Mouse (Mus musculus): ENCODE data around the gene Olfr330. TPM values are rescaled to one million over a fixed set of nuclear protein-coding genes. Genes with fewer than 3 reads are reported as not detected.
"Not testable (repeated sequence)": the region's sequence is repeated elsewhere in the genome, so short reads cannot be mapped to it uniquely, and the experiment has no call there.

Olfr330 gene
- polyA plus RNA-seq, 1 experiment from 2014 or later: 0.39 TPM

- H3K4me2 ChIP-seq (ENCODE audit: low read depth, low read length); H3K4me1 ChIP-seq (ENCODE audit: control insufficient read depth, insufficient read depth, low read length); H3K36me3 ChIP-seq (ENCODE audit: control insufficient read depth, insufficient read depth, low read length); H3K27ac ChIP-seq (ENCODE audit: low read depth, low read length); H3K4me3 ChIP-seq (ENCODE audit: low read depth, low read length); H3K9me3 ChIP-seq (ENCODE audit: control insufficient read depth, low read length); ATAC-seq (ENCODE audit: low read depth); H3K27me3 ChIP-seq (ENCODE audit: control insufficient read depth, insufficient read depth, low read length); H3K9ac ChIP-seq (replicated peaks; ENCODE audit: low read depth, low read length): not testable (repeated sequence)
Measured at GRCm38 (mm10) chr11:58502472-58502871, 32.2 kb downstream of the Olfr330 start, which contains the start of gene Olfr331. Gene Olfr331 (minus strand): TSS chr11:58502572.

GRCm38 (mm10) chr11:58499290-58499689 lies 35.3 kb downstream of the Olfr330 start:
- no peak for ATAC-seq (ENCODE audit: low read depth)
- Histone ChIP-seq H3K4me1 (ENCODE audit: control insufficient read depth, insufficient read depth, low read length) (no peaks in the 10 kb centered on the region), H3K4me3 (ENCODE audit: low read depth, low read length) (no peak overlapping the region), H3K27ac (ENCODE audit: low read depth, low read length) (no peak overlapping the region), H3K9ac (replicated peaks; ENCODE audit: low read depth, low read length) (no peak overlapping the region), H3K36me3 (ENCODE audit: control insufficient read depth, insufficient read depth, low read length) (no peaks in the 10 kb centered on the region), H3K9me3 (ENCODE audit: control insufficient read depth, low read length) (no peaks in the 10 kb centered on the region), H3K4me2 (ENCODE audit: low read depth, low read length) (no peak overlapping the region), H3K27me3 (ENCODE audit: control insufficient read depth, insufficient read depth, low read length) (no peaks in the 10 kb centered on the region)
- 47% methylated on average over 3 of the region's 3 CpGs for WGBS

GRCm38 (mm10) chr11:58498761-58499160 lies 35.9 kb downstream of the Olfr330 start:
- no peak overlapping the region for H3K9ac ChIP-seq (replicated peaks; ENCODE audit: low read depth, low read length)
- 93% methylated on average over 9 of the region's 9 CpGs for WGBS
- no peak overlapping the region for H3K27ac ChIP-seq (ENCODE audit: low read depth, low read length)
- no peaks in the 10 kb centered on the region for H3K9me3 ChIP-seq (ENCODE audit: control insufficient read depth, low read length)
- H3K27me3 ChIP-seq (ENCODE audit: control insufficient read depth, insufficient read depth, low read length): no peaks in the 10 kb centered on the region
- H3K4me2 ChIP-seq (ENCODE audit: low read depth, low read length): no peak overlapping the region
- no peaks in the 10 kb centered on the region for H3K4me1 ChIP-seq (ENCODE audit: control insufficient read depth, insufficient read depth, low read length)
- no peak for ATAC-seq (ENCODE audit: low read depth)
- H3K36me3 ChIP-seq (ENCODE audit: control insufficient read depth, insufficient read depth, low read length): no peaks in the 10 kb centered on the region
- H3K4me3 ChIP-seq (ENCODE audit: low read depth, low read length): no peak overlapping the region

GRCm38 (mm10) chr11:58492455-58492854 lies 42.2 kb downstream of the Olfr330 start, which contains the start of gene Olfr332:
Gene Olfr332 (minus strand): TSS chr11:58492555.
- no peaks in the 10 kb centered on the region for H3K9me3 ChIP-seq (ENCODE audit: control insufficient read depth, low read length)
- no peaks in the 10 kb centered on the region for H3K4me1 ChIP-seq (ENCODE audit: control insufficient read depth, insufficient read depth, low read length)
- H3K4me2 ChIP-seq (ENCODE audit: low read depth, low read length): no peak within 1 kb of the TSS
- H3K27me3 ChIP-seq (ENCODE audit: control insufficient read depth, insufficient read depth, low read length): no peaks in the 10 kb centered on the region
- H3K9ac ChIP-seq (replicated peaks; ENCODE audit: low read depth, low read length): no peak within 1 kb of the TSS
- no peak within 1 kb of the TSS for H3K27ac ChIP-seq (ENCODE audit: low read depth, low read length)
- H3K4me3 ChIP-seq (ENCODE audit: low read depth, low read length): no peak within 1 kb of the TSS
- no peak for ATAC-seq (ENCODE audit: low read depth)
- 78% methylated on average over 2 of the region's 2 CpGs for WGBS
- H3K36me3 ChIP-seq (ENCODE audit: control insufficient read depth, insufficient read depth, low read length): no peaks in the 10 kb centered on the region

Other genes with a start within 250 kb of the Olfr330 start
- gene Zfp692, start 227.8 kb downstream of the Olfr330 start, polyA plus RNA-seq (2014; fragmentation: Nextera tagmentation; extraction: Ambion mirVana): 18.9 and 22.0 TPM in 2 replicates
- gene Zfp672, start 204.5 kb downstream of the Olfr330 start, polyA plus RNA-seq (2014; fragmentation: Nextera tagmentation; extraction: Ambion mirVana): 44.4 and 44.5 TPM in 2 replicates
- gene Sh3bp5l, start 204.1 kb downstream of the Olfr330 start, polyA plus RNA-seq (2014; fragmentation: Nextera tagmentation; extraction: Ambion mirVana): 32.8 and 36.2 TPM in 2 replicates
- not detected in 2 replicates for gene Lypd8, start 155.8 kb downstream of the Olfr330 start, polyA plus RNA-seq (2014; fragmentation: Nextera tagmentation; extraction: Ambion mirVana)
- gene 1810065E05Rik, start 113.7 kb downstream of the Olfr330 start, polyA plus RNA-seq (2014; fragmentation: Nextera tagmentation; extraction: Ambion mirVana): not detected in 2 replicates
- not detected in 2 replicates for gene Gm12253, start 102.3 kb downstream of the Olfr330 start, polyA plus RNA-seq (2014; fragmentation: Nextera tagmentation; extraction: Ambion mirVana)
- not detected in 2 replicates for gene Lypd9, start 81.9 kb downstream of the Olfr330 start, polyA plus RNA-seq (2014; fragmentation: Nextera tagmentation; extraction: Ambion mirVana)
- not detected in 2 replicates for gene Olfr30, start 72.6 kb downstream of the Olfr330 start, polyA plus RNA-seq (2014; fragmentation: Nextera tagmentation; extraction: Ambion mirVana)
- gene Olfr332, start 42.3 kb downstream of the Olfr330 start, polyA plus RNA-seq (2014; fragmentation: Nextera tagmentation; extraction: Ambion mirVana): not detected in 2 replicates
- not detected in 2 replicates for gene Olfr331, start 32.3 kb downstream of the Olfr330 start, polyA plus RNA-seq (2014; fragmentation: Nextera tagmentation; extraction: Ambion mirVana)
- 0.08 and 0.16 TPM in 2 replicates for gene Olfr329-ps, start 11.6 kb upstream of the Olfr330 start, polyA plus RNA-seq (2014; fragmentation: Nextera tagmentation; extraction: Ambion mirVana)
- gene Olfr328, start 20.8 kb upstream of the Olfr330 start, polyA plus RNA-seq (2014; fragmentation: Nextera tagmentation; extraction: Ambion mirVana): 0.12 and 0.18 TPM in 2 replicates
- gene Olfr224, start 35.7 kb upstream of the Olfr330 start, polyA plus RNA-seq (2014; fragmentation: Nextera tagmentation; extraction: Ambion mirVana): 0.13 TPM in 1 of 2 replicates, not detected in the other
- gene Olfr325, start 42.9 kb upstream of the Olfr330 start, polyA plus RNA-seq (2014; fragmentation: Nextera tagmentation; extraction: Ambion mirVana): not detected in 2 replicates
- 0.15 and 0.42 TPM in 2 replicates for gene Olfr324, start 60.3 kb upstream of the Olfr330 start, polyA plus RNA-seq (2014; fragmentation: Nextera tagmentation; extraction: Ambion mirVana)
- gene 2210407C18Rik, start 81.2 kb upstream of the Olfr330 start, polyA plus RNA-seq (2014; fragmentation: Nextera tagmentation; extraction: Ambion mirVana): not detected in 2 replicates
- gene Olfr323, start 95.7 kb upstream of the Olfr330 start, polyA plus RNA-seq (2014; fragmentation: Nextera tagmentation; extraction: Ambion mirVana): not detected in 2 replicates
- 0.15 and 0.21 TPM in 2 replicates for gene Trim58, start 105.6 kb upstream of the Olfr330 start, polyA plus RNA-seq (2014; fragmentation: Nextera tagmentation; extraction: Ambion mirVana)
- gene Olfr322, start 123.9 kb upstream of the Olfr330 start, polyA plus RNA-seq (2014; fragmentation: Nextera tagmentation; extraction: Ambion mirVana): not detected in 2 replicates
- gene Olfr320, start 146.3 kb upstream of the Olfr330 start, polyA plus RNA-seq (2014; fragmentation: Nextera tagmentation; extraction: Ambion mirVana): not detected in 2 replicates
- not detected in 2 replicates for gene Olfr319, start 164.3 kb upstream of the Olfr330 start, polyA plus RNA-seq (2014; fragmentation: Nextera tagmentation; extraction: Ambion mirVana)
- not detected in 2 replicates for gene Olfr318, start 189.2 kb upstream of the Olfr330 start, polyA plus RNA-seq (2014; fragmentation: Nextera tagmentation; extraction: Ambion mirVana)
- 0.48 and 0.63 TPM in 2 replicates for gene Olfr317, start 204.4 kb upstream of the Olfr330 start, polyA plus RNA-seq (2014; fragmentation: Nextera tagmentation; extraction: Ambion mirVana)
- gene Olfr316, start 217.9 kb upstream of the Olfr330 start, polyA plus RNA-seq (2014; fragmentation: Nextera tagmentation; extraction: Ambion mirVana): not detected in 2 replicates
- not detected in 2 replicates for gene Olfr315, start 238.4 kb upstream of the Olfr330 start, polyA plus RNA-seq (2014; fragmentation: Nextera tagmentation; extraction: Ambion mirVana)
- not detected in 2 replicates for gene Olfr314, start 248.1 kb upstream of the Olfr330 start, polyA plus RNA-seq (2014; fragmentation: Nextera tagmentation; extraction: Ambion mirVana)